ENCODE assay signal across 8 mouse cellular contexts in the genomic region with DNA sequence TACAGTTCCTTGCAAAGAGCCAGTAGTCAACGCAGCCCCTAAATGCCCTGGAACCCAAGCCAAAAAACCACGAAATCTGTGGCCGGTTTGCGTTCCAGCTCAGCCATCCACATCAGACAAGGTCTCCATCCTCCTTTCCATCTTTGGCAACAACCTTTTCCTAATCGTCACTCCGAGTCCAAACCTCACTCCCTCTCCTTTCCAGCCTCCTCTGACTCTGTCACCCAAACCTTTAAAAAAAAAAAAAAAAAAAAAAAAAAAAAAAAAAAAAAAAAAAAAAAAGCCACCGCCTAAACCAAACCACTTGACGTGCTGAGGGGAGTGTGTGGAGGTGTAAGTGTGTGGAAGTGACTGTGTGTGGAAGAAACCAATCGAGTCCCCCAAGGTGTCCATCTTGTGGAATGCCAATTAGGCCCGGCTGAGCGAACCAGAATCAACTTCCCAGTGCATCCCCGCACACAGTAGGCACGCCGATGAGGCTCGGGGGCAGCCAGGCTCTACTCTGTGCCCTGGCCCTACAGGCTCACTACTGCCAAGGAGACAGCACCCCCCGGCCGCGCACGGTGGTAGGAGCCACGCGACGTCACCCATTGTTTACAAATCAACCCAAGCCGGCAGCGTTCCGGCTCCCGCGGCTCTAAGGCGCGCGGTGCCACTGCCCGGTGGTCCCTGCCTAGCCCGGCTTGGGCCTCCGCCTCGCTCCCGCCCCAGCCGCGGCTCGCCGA. TPM values are rescaled to one million over a fixed set of nuclear protein-coding genes. Genes with fewer than 3 reads are reported as not detected.
DNase-seq lines count a peak whose midpoint lies in the region; ATAC-seq and TF ChIP-seq lines count a peak whose summit lies in the region.

A gene (plus strand): TSS at position 590 of the 725 bp plus-strand sequence.

- no peaks in the 10 kb centered on the region for H3K36me3 ChIP-seq in hindbrain, embryonic 14.5 days (replicated peaks; ENCODE audit: control insufficient read depth, insufficient read depth)

- peak within 1 kb of the TSS; percentile 88 for H3K4me2 ChIP-seq in hindbrain, embryonic 14.5 days (replicated peaks)

- WGBS in hindbrain, embryonic 14.5 days, result under 1% methylated on average over 39 of the region's 39 CpGs

- peak within 1 kb of the TSS; percentile 85 for H3K9ac ChIP-seq in hindbrain, embryonic 14.5 days

- in situ Hi-C loops in Patski (cut with MboI; ENCODE audit: low pct_unique_long_range_greater_than_20kb), result no loop called here

- peaks cover 10% of the 10 kb centered on the region for H3K27me3 ChIP-seq in Patski
- no peaks in the 10 kb centered on the region for H3K27me3 ChIP-seq in hindbrain, embryonic 14.5 days (ENCODE audit: control insufficient read depth, insufficient read depth, low read length)

- ATAC-seq in Patski, result peak; percentile 79
- ATAC-seq in hindbrain, embryonic 14.5 days (ENCODE audit: low FRiP score), result peak; percentile 97

- no peaks in the 10 kb centered on the region for H3K9me3 ChIP-seq in hindbrain, embryonic 14.5 days (ENCODE audit: control insufficient read depth, low read length)

- TF ChIP-seq CTCF in Patski (IDR thresholded peaks at IDR 0.05), result no peak

- CTCF ChIA-PET in Patski (lab: Charles Lee), result no interaction called here

- H3K4me3 ChIP-seq in hindbrain, embryonic 14.5 days (replicated peaks; ENCODE audit: low read length), result peak within 1 kb of the TSS; percentile 81

- DNase-seq in Patski (ENCODE audit: low read depth, low spot score), result peak; percentile 81
- DNase-seq in cerebellum, postnatal 14 days, result peak; percentile 96 to 97
- peak; percentile 91 to 93 for DNase-seq in frontal cortex, postnatal 25 days (ENCODE audit: low spot score in 2 of 2)
- DNase-seq in hindbrain, embryonic 14.5 days (ENCODE audit: low spot score), result peak; percentile 88
- DNase-seq in left cerebral cortex, adult 11 months (ENCODE audit: low spot score), result peak; percentile 87
- DNase-seq in lung, postnatal 4 days, result peak; percentile 92
- DNase-seq in retina, postnatal 7 days (ENCODE audit: low read depth, low spot score), result peak; percentile 87
- DNase-seq in urinary bladder, adult 2 months (ENCODE audit: low spot score), result peak; percentile 86

- POLR2A ChIA-PET in Patski (lab: Charles Lee), result interaction anchor here (0.6 to 1.6 kb wide), 2 partner anchors 8 to 18 kb away, joined by 3 to 9 read pairs; a partner anchor contains a TSS

- H3K4me1 ChIP-seq in hindbrain, embryonic 14.5 days (replicated peaks; ENCODE audit: control insufficient read depth, insufficient read depth, low read length), result peaks cover 27% of the 10 kb centered on the region

- H3K27ac ChIP-seq in hindbrain, embryonic 14.5 days, result peak within 1 kb of the TSS; percentile 94

RNA-seq across cellular contexts. Expression of the gene that starts here (rescaled TPM):
- polyA plus RNA-seq in Patski (2021), result 3.9 TPM
- 19.1 and 23.4 TPM in 2 replicates for polyA plus RNA-seq in hindbrain, embryonic 14.5 days (2014; fragmentation: Nextera tagmentation; extraction: Ambion mirVana)
- polyA plus RNA-seq in urinary bladder, adult 2 months (2012; rRNA removed), result 0.95 and 1.5 TPM in 2 replicates

Comparison
In these comparisons a context has a peak if more than half of its experiments do, and no peak if none do; other contexts are left out.
1. Peak in every context shown above with its lines: DNase-seq, ATAC-seq, H3K4me3 ChIP-seq and H3K27ac ChIP-seq.